Mouse (Mus musculus) cortical plate, adult 2 months (tissue): Measurements from ENCODE around the gene Eefsec.

Experiments used
- CTCF ChIP-seq: fragments of 200-500 bp; IDR thresholded peaks from 2 replicates; pipeline ENCODE4 v1.5.1; 2011; ENCODE audit warnings: mild to moderate bottlenecking, control low read depth, low read length; ENCODE audit not compliant: insufficient read depth; ENCODE audit errors: extremely low read depth
- POLR2A ChIP-seq: fragments of 200-500 bp; IDR thresholded peaks from 2 replicates; pipeline ENCODE4 v1.6.1; 2011; ENCODE audit warnings: mild to moderate bottlenecking, low read length, control low read depth; ENCODE audit not compliant: insufficient read depth; ENCODE audit errors: extremely low read depth

- no peak for TF ChIP-seq CTCF
- TF ChIP-seq POLR2A: no peak
These were observed 8.2 kb upstream of the Eefsec start for GRCm38 (mm10) chr6:88454545-88454944.
